Mouse (Mus musculus): ENCODE measurements at regions not wholly inside any gene's neighbourhood (a gene's known extent, or its start where the extent isn't known, plus 50 kb on each side); places are given as distances from the start of the nearest gene placed in this dataset.

DNA sequence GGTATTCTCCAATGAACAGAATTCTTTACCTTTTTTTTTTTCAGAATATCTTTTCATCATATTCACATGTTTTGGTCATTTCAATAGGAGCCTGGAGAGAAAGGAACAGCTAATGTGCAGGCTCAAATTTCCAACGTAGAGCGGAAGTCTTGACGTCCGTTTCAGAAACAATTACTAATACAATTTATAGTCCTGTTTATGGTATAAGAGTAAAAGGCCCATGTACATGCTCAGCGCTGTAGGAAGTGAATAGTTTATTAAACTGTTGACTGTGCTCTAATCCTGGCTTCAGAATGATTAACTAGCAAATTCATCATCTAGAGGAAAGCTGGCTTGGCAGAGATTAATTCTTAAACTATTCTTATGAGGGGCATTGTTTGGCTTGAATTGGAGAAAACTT is 142.1 kb downstream of the Pik3r1 start:
- DNase-seq (ENCODE audit: low spot score in 2 of 2), result no peak

- DNase-seq (ENCODE audit: low spot score in 2 of 2), result no peak
These were observed 143.8 kb downstream of the Pik3r1 start for GRCm38 (mm10) chr13:101624179-101624581.

DNA sequence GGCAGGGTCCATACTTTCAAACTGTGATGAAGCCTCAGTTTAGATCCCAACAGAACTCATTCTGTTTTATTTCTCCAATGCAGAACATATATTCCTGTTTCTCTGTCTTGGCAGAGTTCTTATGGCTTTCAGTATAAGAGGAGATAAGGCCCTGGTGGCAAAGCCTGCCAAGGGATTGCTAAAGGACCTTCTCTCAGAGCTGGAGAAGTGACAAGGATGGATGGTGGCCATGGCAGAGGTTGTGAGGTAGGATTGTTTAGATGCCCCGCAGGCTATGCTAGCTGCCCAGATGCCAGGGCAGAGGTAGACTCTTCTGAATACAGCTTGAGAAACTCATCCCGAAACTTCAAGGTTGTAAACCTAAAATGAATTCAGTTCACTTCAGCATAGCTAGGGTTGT is 145.4 kb downstream of the Pik3r1 start:
- DNase-seq (ENCODE audit: low spot score in 2 of 2), result no peak

DNA sequence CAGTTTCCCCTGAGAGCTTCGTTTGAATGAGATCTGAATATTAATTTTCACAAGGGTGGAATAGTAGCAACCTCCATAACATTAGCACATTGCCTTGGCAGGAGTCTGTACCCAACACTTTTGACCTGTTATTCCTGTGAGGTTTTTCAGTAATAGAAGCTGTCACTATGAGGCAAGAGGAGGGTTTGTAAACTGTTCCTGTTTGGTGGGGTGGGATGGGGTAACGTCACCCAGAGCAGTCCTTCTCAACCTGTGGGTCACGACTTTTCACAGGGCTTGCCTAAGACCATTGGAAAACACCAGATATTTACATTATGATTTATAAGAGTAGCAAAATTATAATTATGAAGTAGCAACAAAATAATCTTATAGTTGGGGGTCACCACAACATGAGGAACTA is 147.4 kb downstream of the Pik3r1 start:
- no peak for DNase-seq (ENCODE audit: low spot score in 2 of 2)

GRCm38 (mm10) chr13:101619154-101619553 is 148.9 kb downstream of the Pik3r1 start:
- no peak for DNase-seq (ENCODE audit: low spot score in 2 of 2)

- no peak for DNase-seq (ENCODE audit: low spot score in 2 of 2)
These were observed 155.2 kb downstream of the Pik3r1 start for GRCm38 (mm10) chr13:101612786-101613185.

DNA sequence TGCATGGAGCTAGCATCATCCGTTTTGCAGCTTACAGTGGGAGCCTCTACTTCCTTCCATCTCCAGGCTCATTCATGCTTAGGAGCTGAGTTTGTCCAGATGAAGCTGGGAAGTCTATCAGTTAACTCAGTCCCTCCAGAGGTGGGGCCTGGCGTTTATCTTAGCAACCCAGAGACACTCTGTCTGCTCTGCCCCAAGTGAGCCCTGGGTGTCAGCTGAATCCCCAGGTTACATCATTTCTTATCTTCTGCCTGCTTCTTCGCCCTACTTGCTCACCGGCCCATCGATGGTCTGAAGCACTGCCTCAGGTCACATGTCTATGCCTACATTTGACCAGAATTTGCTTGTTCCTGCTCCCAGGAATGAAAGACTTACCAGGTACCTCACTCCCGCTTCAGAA is 156.3 kb downstream of the Pik3r1 start:
- DNase-seq (ENCODE audit: low spot score in 2 of 2), result no peak

DNA sequence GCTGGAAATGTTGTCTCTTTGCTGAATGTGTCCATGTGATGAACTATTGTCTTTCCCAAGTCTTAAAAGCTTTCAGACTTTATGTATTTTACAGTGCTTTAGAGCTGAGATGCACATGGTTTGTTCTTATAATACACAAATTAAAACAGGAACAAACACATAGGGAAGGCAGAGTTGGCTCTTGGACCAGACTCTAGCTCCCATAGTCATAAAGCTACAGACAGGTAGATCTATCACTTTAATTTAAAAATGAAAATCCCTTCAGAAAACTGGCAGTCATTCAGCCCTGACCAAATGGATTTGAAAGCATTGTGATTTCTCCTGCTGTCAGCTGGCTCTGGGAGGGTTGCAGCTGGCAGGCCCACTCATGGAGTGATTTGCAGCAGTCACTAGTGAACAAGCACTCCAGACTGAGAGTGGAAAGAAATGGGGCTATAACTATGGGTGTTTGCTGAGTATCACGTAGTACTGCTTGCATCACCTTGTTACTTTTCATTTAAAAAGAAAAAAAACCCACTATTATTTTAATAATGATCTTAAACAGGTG is 161.8 kb downstream of the Pik3r1 start:
- DNase-seq (ENCODE audit: low spot score in 2 of 2), result no peak

GRCm38 (mm10) chr13:101605685-101606084 is 162.3 kb downstream of the Pik3r1 start:
- DNase-seq (ENCODE audit: low spot score in 2 of 2), result no peak

GRCm38 (mm10) chr13:101605051-101605450 is 163.0 kb downstream of the Pik3r1 start:
- DNase-seq (ENCODE audit: low spot score in 2 of 2), result no peak

- no peak for DNase-seq (ENCODE audit: low spot score in 2 of 2)
These were observed 169.9 kb downstream of the Pik3r1 start for GRCm38 (mm10) chr13:101598126-101598485.

GRCm38 (mm10) chr13:101597243-101598125 is 170.5 kb downstream of the Pik3r1 start:
- peak in 1 of 2 experiments; percentile 7 for DNase-seq (ENCODE audit: low spot score in 2 of 2)

GRCm38 (mm10) chr13:101594511-101595175 is 173.4 kb downstream of the Pik3r1 start:
- DNase-seq (ENCODE audit: low spot score in 2 of 2), result no peak

DNA sequence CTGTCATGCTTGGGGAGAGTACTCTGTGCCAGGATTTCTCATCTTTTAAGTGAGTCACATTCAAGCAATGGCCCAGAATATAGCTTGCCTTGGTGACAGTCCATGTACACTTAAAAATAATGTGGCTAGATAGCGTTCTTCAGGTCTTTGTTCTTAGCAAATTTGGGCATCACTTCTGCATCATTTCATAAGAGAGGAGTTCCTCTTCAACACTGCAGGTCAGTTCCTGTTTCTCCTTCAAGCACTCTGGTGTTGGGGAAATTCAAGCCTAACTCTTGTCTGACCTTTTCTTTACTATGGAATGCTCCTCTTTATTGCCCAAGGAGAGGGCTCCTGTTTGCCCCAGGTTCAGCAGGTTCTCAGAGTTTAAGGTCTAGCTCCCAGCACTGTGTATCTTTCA is 175.7 kb downstream of the Pik3r1 start:
- DNase-seq (ENCODE audit: low spot score in 2 of 2), result no peak

DNA sequence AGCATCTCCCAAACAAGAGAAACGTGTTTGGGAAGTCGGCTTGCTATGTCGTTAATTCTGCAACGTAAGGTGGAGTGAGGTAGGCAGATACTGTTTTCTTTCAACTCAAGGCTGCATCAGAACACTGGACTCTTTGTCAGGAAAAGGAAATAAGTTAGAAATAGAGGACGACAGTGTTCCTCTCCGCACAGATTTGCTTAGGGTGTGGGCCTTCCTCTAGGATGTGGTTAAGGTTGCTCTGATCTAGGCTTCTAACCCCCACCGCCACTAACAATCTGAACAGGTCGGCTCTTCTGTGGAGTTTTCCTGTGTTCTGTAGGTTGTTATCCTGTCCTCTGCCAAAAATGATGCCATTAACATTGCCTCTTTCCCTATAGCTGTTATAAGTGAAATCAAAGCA is 179.1 kb downstream of the Pik3r1 start:
- no peak for DNase-seq (ENCODE audit: low spot score in 2 of 2)

DNA sequence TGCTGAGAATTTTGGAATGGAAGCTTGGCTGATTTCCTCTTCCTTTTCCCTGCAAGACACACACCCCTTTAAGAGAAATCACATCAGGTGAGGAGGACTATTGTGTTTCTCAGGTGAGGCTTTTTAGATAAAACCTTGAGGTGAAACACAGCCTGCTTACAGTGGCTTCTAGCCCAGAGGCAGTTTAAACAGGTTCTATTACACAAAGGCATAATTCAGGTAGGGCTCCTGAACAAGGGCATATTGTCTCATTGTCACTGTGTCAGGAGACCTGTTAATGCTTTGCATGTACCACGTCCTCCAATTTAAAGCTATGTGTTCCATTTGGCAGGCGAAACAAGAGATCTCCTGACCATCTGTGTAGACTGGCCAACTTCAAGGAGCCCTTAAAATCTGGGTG is 181.2 kb downstream of the Pik3r1 start:
- no peak for DNase-seq (ENCODE audit: low spot score in 2 of 2)

DNA sequence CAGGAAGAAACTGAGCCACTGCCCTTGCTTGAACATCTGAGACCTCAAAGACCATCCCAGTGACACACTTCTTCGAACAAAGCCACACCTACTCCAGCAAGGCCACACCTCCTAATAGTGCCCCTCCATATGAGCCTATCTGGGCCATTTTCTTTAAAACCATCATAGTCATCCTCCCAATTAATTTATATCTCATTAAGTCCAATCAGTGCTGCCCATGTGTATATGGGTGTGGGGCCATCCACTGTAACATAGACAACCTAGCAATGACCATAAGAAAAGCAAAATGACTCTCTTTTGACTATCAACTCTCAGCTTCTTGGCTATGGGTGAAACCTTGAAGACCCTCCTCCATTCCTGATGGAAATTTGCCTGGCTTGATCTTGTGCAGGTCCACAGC is 191.5 kb downstream of the Pik3r1 start:
- no peak for DNase-seq (ENCODE audit: low spot score in 2 of 2)

DNA sequence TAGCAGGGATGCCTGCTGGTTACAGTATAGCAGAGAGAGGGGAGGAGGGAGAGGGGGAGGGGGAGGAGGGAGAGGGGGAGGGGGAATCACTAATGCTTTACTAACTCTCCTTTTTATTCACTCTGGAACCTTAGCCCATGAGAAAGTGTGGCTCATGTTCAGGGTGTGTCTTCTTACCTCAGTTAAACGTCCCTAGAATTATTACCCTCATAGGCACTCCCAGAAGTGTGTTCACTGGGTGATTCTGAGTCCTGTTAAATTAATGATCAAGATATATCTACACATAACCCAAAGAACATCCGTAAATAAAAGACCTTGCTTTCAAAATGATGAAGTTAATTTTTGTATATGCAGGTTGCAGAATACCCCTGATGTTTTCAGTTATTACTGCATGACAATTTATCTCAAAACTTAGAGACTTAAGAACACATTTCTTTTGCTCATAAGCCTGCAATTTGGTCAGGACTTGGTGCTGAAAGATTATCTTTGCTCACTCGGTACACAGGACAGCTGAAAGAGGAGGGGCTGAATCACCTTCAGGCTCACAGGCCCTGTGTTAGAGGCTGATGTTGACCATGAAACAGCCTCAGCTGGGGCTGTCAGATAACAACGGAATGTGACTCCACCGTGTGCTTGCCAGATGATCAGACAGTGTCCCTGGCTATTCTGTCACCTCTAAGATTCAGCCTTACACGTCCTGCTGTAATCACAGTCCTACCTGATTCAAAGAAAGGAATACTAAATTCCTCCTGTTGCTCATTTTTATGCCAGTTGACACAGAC is 195.0 kb downstream of the Pik3r1 start:
- DNase-seq (ENCODE audit: low spot score in 2 of 2), result no peak

- no peak for DNase-seq (ENCODE audit: low spot score in 2 of 2)
These were observed 195.8 kb downstream of the Pik3r1 start for GRCm38 (mm10) chr13:101572246-101572645.

DNA sequence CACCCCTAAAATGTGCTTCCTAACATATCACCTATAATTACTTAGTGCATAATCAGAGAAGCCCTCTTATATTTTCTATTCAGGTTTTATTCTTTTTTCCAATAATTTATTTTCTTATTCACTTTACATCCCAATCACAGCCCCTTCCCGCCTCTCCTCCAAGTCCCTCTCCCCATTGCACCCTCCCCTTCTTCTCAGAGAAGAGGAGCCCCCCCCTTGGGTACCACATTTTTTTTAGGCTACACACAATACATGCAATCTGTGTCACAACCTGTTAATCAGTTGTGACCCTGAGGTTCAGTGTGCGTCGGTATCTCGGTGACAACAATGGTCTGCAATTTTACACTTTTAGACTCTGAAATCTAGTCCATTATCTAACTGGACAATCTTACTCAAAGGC is 198.0 kb downstream of the Pik3r1 start:
- no peak for DNase-seq (ENCODE audit: low spot score in 2 of 2)

DNA sequence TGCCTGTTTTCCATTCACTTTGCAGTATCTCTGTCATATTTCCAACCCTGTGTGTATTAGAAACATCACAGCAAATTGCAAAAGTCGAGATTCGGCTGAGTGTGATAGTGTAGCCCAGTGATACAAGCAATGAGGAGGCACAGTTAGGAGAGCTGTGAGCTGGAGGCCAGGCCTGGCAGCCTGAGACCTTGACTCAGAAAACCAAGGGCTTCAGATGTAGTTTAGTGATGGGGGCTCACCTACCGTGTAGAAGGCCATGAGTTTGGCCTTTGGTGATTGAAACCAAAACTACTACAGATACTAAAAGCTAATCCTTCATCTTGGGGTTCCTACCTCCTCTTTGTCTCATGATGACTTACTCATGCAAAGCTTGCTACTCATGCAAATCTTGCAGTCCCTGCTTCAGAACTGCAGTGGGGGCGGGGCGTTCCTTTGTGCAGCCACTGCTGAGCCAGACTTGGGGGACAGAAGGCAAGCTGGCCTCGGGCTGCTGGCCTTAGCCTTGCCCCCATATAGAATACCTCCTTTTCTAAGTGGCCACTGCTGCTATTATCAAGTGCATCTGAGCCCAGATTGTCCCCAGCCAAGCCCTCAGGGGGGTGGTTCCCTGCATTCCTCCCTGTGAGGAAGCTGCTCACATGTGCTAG is 198.9 kb downstream of the Pik3r1 start:
- DNase-seq (ENCODE audit: low spot score in 2 of 2), result no peak

All from left cerebral cortex, adult 18-20 months (tissue).